Mouse (Mus musculus): ENCODE results near the gene Cd6. TPM values are rescaled to one million over a fixed set of nuclear protein-coding genes. Genes with fewer than 3 reads are reported as not detected.

Gene Cd6
- polyA plus RNA-seq, 1 experiment from 2014 or later = 0.07 TPM

GRCm38 (mm10) chr19:10750161-10750560 lies 79.7 kb downstream of the Cd6 start:
- ATAC-seq (ENCODE audit: low FRiP score, low TSS enrichment) = no peak
- Histone ChIP-seq H3K4me3 (ENCODE audit: low read depth, low read length) (no peak overlapping the region), H3K4me2 (replicated peaks; ENCODE audit: low read depth) (no peak overlapping the region), H3K9ac (ENCODE audit: low read length) (no peak overlapping the region), H3K27ac (replicated peaks) (no peak overlapping the region), H3K36me3 (ENCODE audit: control insufficient read depth, insufficient read depth, low read length) (no peaks in the 10 kb centered on the region), H3K9me3 (ENCODE audit: control insufficient read depth, low read length) (no peaks in the 10 kb centered on the region), H3K27me3 (ENCODE audit: control insufficient read depth, insufficient read depth, low read length) (no peaks in the 10 kb centered on the region), H3K4me1 (replicated peaks; ENCODE audit: control insufficient read depth, insufficient read depth) (no peaks in the 10 kb centered on the region)
- TF ChIP-seq CTCF (IDR thresholded peaks at IDR 0.05; ENCODE audit: low read depth) = no peak
- no peak for TF ChIP-seq EP300 (optimal IDR thresholded peaks at IDR 0.05)
- WGBS = 72% methylated on average over 6 of the region's 6 CpGs
- no peak for DNase-seq (ENCODE audit: low spot score)

GRCm38 (mm10) chr19:10749295-10749694 lies 80.6 kb downstream of the Cd6 start:
- 91% methylated on average over 6 of the region's 6 CpGs for WGBS
- no peak overlapping the region for H3K4me3 ChIP-seq (ENCODE audit: low read depth, low read length)
- ATAC-seq (ENCODE audit: low FRiP score, low TSS enrichment) = no peak
- no peak overlapping the region for H3K4me2 ChIP-seq (replicated peaks; ENCODE audit: low read depth)
- no peaks in the 10 kb centered on the region for H3K36me3 ChIP-seq (ENCODE audit: control insufficient read depth, insufficient read depth, low read length)
- no peaks in the 10 kb centered on the region for H3K9me3 ChIP-seq (ENCODE audit: control insufficient read depth, low read length)
- H3K27me3 ChIP-seq (ENCODE audit: control insufficient read depth, insufficient read depth, low read length) = no peaks in the 10 kb centered on the region
- no peaks in the 10 kb centered on the region for H3K4me1 ChIP-seq (replicated peaks; ENCODE audit: control insufficient read depth, insufficient read depth)
- H3K27ac ChIP-seq (replicated peaks) = no peak overlapping the region
- no peak overlapping the region for H3K9ac ChIP-seq (ENCODE audit: low read length)
- no peak for DNase-seq (ENCODE audit: low spot score)
- no peak for TF ChIP-seq EP300 (optimal IDR thresholded peaks at IDR 0.05)
- TF ChIP-seq CTCF (IDR thresholded peaks at IDR 0.05; ENCODE audit: low read depth) = no peak

- Histone ChIP-seq H3K4me3 (ENCODE audit: low read depth, low read length) (no peak overlapping the region), H3K4me1 (replicated peaks; ENCODE audit: control insufficient read depth, insufficient read depth) (no peaks in the 10 kb centered on the region), H3K9me3 (ENCODE audit: control insufficient read depth, low read length) (no peaks in the 10 kb centered on the region), H3K27me3 (ENCODE audit: control insufficient read depth, insufficient read depth, low read length) (no peaks in the 10 kb centered on the region), H3K4me2 (replicated peaks; ENCODE audit: low read depth) (no peak overlapping the region), H3K9ac (ENCODE audit: low read length) (no peak overlapping the region), H3K36me3 (ENCODE audit: control insufficient read depth, insufficient read depth, low read length) (no peaks in the 10 kb centered on the region), H3K27ac (replicated peaks) (no peak overlapping the region)
- ATAC-seq (ENCODE audit: low FRiP score, low TSS enrichment) (no peak), DNase-seq (ENCODE audit: low spot score) (no peak)
- no peak for TF ChIP-seq CTCF (IDR thresholded peaks at IDR 0.05; ENCODE audit: low read depth)
- no peak for TF ChIP-seq EP300 (optimal IDR thresholded peaks at IDR 0.05)
- WGBS = 73% methylated on average over 11 of the region's 11 CpGs
These were observed 81.3 kb downstream of the Cd6 start for GRCm38 (mm10) chr19:10748401-10749102.

- Histone ChIP-seq H3K9ac (ENCODE audit: low read length) (no peak overlapping the region), H3K4me1 (replicated peaks; ENCODE audit: control insufficient read depth, insufficient read depth) (no peaks in the 10 kb centered on the region), H3K4me2 (replicated peaks; ENCODE audit: low read depth) (no peak overlapping the region), H3K36me3 (ENCODE audit: control insufficient read depth, insufficient read depth, low read length) (no peaks in the 10 kb centered on the region), H3K4me3 (ENCODE audit: low read depth, low read length) (no peak overlapping the region), H3K27me3 (ENCODE audit: control insufficient read depth, insufficient read depth, low read length) (no peaks in the 10 kb centered on the region), H3K27ac (replicated peaks) (no peak overlapping the region), H3K9me3 (ENCODE audit: control insufficient read depth, low read length) (no peaks in the 10 kb centered on the region)
- no peak for DNase-seq (ENCODE audit: low spot score)
- 50% methylated on average over 6 of the region's 6 CpGs for WGBS
- TF ChIP-seq EP300 (optimal IDR thresholded peaks at IDR 0.05) = no peak
- TF ChIP-seq CTCF (IDR thresholded peaks at IDR 0.05; ENCODE audit: low read depth) = no peak
- ATAC-seq (ENCODE audit: low FRiP score, low TSS enrichment) = no peak
These were observed 82.1 kb downstream of the Cd6 start for GRCm38 (mm10) chr19:10747718-10748117.

- no peak overlapping the region for H3K4me3 ChIP-seq (ENCODE audit: low read depth, low read length)
- no peaks in the 10 kb centered on the region for H3K36me3 ChIP-seq (ENCODE audit: control insufficient read depth, insufficient read depth, low read length)
- no peak overlapping the region for H3K27ac ChIP-seq (replicated peaks)
- no peak overlapping the region for H3K4me2 ChIP-seq (replicated peaks; ENCODE audit: low read depth)
- no peaks in the 10 kb centered on the region for H3K4me1 ChIP-seq (replicated peaks; ENCODE audit: control insufficient read depth, insufficient read depth)
- no peaks in the 10 kb centered on the region for H3K9me3 ChIP-seq (ENCODE audit: control insufficient read depth, low read length)
- no peak for ATAC-seq (ENCODE audit: low FRiP score, low TSS enrichment)
- WGBS = 66% methylated on average over 7 of the region's 7 CpGs
- TF ChIP-seq EP300 (optimal IDR thresholded peaks at IDR 0.05) (no peak), CTCF (IDR thresholded peaks at IDR 0.05; ENCODE audit: low read depth) (no peak)
- no peak for DNase-seq (ENCODE audit: low spot score)
- H3K27me3 ChIP-seq (ENCODE audit: control insufficient read depth, insufficient read depth, low read length) = no peaks in the 10 kb centered on the region
- no peak overlapping the region for H3K9ac ChIP-seq (ENCODE audit: low read length)
These were observed 82.7 kb downstream of the Cd6 start for GRCm38 (mm10) chr19:10747182-10747581.

- no peaks in the 10 kb centered on the region for H3K36me3 ChIP-seq (ENCODE audit: control insufficient read depth, insufficient read depth, low read length)
- H3K4me1 ChIP-seq (replicated peaks; ENCODE audit: control insufficient read depth, insufficient read depth) = no peaks in the 10 kb centered on the region
- TF ChIP-seq CTCF (IDR thresholded peaks at IDR 0.05; ENCODE audit: low read depth) = no peak
- H3K4me2 ChIP-seq (replicated peaks; ENCODE audit: low read depth) = no peak overlapping the region
- H3K9ac ChIP-seq (ENCODE audit: low read length) = no peak overlapping the region
- no peaks in the 10 kb centered on the region for H3K27me3 ChIP-seq (ENCODE audit: control insufficient read depth, insufficient read depth, low read length)
- 64% methylated on average over 3 of the region's 3 CpGs for WGBS
- H3K4me3 ChIP-seq (ENCODE audit: low read depth, low read length) = no peak overlapping the region
- no peak overlapping the region for H3K27ac ChIP-seq (replicated peaks)
- DNase-seq (ENCODE audit: low spot score) (no peak), ATAC-seq (ENCODE audit: low FRiP score, low TSS enrichment) (no peak)
- H3K9me3 ChIP-seq (ENCODE audit: control insufficient read depth, low read length) = no peaks in the 10 kb centered on the region
These were observed 87.3 kb downstream of the Cd6 start for GRCm38 (mm10) chr19:10742565-10742964.
